Mouse (Mus musculus) embryonic facial prominence, embryonic 12.5 days (tissue): ENCODE data around the gene Irf2bp1. TPM values are rescaled to one million over a fixed set of nuclear protein-coding genes. Genes with fewer than 3 reads are reported as not detected.
A peak's percentile ranks its signal among the peaks of the same experiment; 100 is the strongest.

Experiments
- ATAC-seq: fragments of 200-750 bp; cut with Nextera tagmentation; 2 replicates; pipeline ENCODE4 v1.8.0; 2017; ENCODE audit not compliant: insufficient number of reproducible peaks, insufficient read depth, low FRiP score, low TSS enrichment
- H3K27ac ChIP-seq: fragments of 300-500 bp; sonication (generic); 2 replicates; pipeline ENCODE4 v1.5.1; 2016; ENCODE audit warnings: mild to moderate bottlenecking
- H3K27me3 ChIP-seq: fragments of 300-500 bp; sonication (generic); 2 replicates; pipeline ENCODE4 v1.6.1; 2016; ENCODE audit warnings: mild to moderate bottlenecking, moderate library complexity
- H3K36me3 ChIP-seq: fragments of 300-500 bp; sonication (generic); 2 replicates; pipeline ENCODE4 v1.6.1; 2016; ENCODE audit warnings: mild to moderate bottlenecking
- H3K4me1 ChIP-seq: fragments of 300-500 bp; sonication (generic); 2 replicates; pipeline ENCODE4 v1.6.1; 2016
- H3K4me2 ChIP-seq: fragments of 300-500 bp; sonication (generic); replicated peaks from 2 replicates; pipeline ENCODE4 v1.6.1; 2016; ENCODE audit warnings: mild to moderate bottlenecking, moderate library complexity
- H3K4me3 ChIP-seq: fragments of 300-500 bp; sonication (generic); 2 replicates; pipeline ENCODE4 v1.5.1; 2016; ENCODE audit warnings: mild to moderate bottlenecking
- H3K9ac ChIP-seq: fragments of 300-500 bp; sonication (generic); 2 replicates; pipeline ENCODE4 v1.6.1; 2016; ENCODE audit warnings: mild to moderate bottlenecking, moderate library complexity
- H3K9me3 ChIP-seq: fragments of 300-500 bp; sonication (generic); 2 replicates; pipeline ENCODE4 v1.6.1; 2016; ENCODE audit warnings: mild to moderate bottlenecking, moderate library complexity
- WGBS: fragments of 180-500 bp; shearing (Covaris S2); methylation state at CpG from one replicate; pipeline ENCODE4 v1.1.7; 2016; 5-methylcytosine and 5-hydroxymethylcytosine counted together
- polyA plus RNA-seq: library from polyadenylated mRNA; unstranded; fragments of >200 nt; fragmentation: Nextera tagmentation; extraction: Ambion mirVana; gene quantifications from 2 replicates; pipeline ENCODE4 v1.2.1, GENCODE M21; 2016

The Irf2bp1 gene
- polyA plus RNA-seq, 1 experiment from 2014 or later: 47.1 TPM

DNA sequence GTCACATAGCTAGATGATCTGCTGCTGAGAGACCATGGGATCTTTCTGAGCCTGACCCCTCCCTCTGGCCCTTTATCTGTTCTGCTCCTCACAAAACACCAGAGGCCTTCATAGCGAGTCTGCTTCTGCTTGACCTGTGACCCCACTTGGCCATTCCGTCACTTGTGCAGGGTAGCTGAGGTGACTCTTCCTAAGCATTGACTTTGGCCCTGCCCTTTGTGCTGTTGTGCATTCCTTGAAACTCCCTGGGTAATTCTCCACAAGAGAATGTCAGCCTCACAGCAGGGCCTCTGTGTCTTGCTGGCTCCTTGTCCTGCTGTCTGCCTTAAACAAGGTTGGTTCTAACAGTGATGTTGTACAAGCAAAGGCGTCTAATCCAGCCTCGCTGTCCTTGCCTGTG, 27.8 kb downstream of the Irf2bp1 start:
- no peak for ATAC-seq
- Histone ChIP-seq H3K27ac (no peak overlapping the region), H3K9me3 (no peaks in the 10 kb centered on the region), H3K27me3 (no peaks in the 10 kb centered on the region), H3K4me3 (no peak overlapping the region), H3K36me3 (peaks cover 75% of the 10 kb centered on the region), H3K4me1 (0 out of 2 replicates have a peak, but pooled peaks cover 7% of the 10 kb centered on the region), H3K4me2 (no peak overlapping the region), H3K9ac (no peak overlapping the region)
- 62% methylated on average over 4 of the region's 4 CpGs for WGBS

DNA sequence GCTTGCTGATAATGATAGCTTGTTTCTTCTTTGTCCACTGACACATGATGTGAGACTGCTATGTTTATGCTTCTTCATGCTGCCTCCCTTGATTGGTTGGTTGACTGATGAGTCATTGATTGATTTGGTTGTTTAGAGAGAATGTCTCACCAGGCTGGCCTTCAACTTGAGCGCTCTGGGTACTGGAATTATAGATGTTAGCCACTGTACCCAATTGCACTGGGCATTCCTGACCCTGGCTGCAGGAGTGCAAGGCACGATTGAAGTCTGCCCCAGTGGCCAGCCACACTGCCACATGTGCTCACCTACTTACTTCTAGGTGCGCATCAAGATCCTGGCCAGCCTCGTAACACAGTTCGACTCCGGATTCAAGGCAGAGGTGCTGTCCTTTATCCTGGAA, 40.8 kb downstream of the Irf2bp1 start:
- Histone ChIP-seq H3K36me3 (peaks cover 99% of the 10 kb centered on the region), H3K9me3 (no peaks in the 10 kb centered on the region), H3K27me3 (no peaks in the 10 kb centered on the region), H3K27ac (no peak overlapping the region), H3K4me2 (no peak overlapping the region), H3K4me1 (no peaks in the 10 kb centered on the region), H3K9ac (no peak overlapping the region), H3K4me3 (no peak overlapping the region)
- 95% methylated on average over 6 of the region's 6 CpGs for WGBS
- no peak for ATAC-seq

DNA sequence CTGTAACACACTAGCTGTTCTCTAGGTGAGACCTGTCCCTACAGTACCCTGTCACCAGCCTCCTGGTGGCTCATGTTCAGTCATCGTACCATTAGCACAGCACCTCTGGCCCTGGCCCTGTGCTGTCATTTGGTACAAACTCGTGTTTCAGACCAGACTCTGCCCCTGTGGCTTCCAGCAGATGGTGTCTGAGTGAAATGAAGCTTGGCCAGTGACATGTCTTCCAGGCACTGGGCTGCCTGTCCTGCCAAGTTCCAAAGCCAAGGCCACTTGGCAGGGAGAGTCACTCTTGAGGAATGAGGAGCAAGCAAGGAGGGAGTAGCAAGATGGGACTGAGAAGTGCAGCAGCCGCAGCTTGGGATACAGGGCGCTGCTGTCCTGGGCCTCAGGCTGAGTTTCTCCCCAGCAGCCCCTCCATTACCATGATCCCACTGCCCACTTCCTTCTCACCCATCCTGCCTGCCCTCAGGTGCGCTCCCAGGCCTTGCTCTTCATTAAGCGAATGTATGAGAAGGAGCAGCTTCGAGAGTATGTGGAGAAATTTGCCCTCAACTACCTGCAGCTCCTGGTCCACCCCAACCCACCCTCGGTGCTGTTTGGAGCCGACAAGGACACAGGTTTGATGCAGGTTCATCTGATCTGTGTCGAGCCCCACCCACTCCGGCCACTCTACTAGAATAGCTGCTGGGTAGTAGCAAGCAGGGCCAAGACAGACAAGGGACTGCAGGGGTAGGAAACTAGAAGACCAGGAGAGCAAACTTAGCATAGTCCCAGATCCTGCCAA, 42.6 kb downstream of the Irf2bp1 start:
- H3K4me1 ChIP-seq: no peaks in the 10 kb centered on the region
- no peak overlapping the region for H3K4me2 ChIP-seq
- WGBS: 92% methylated on average over 11 of the region's 11 CpGs
- no peak for ATAC-seq
- H3K36me3 ChIP-seq: peaks cover 99% of the 10 kb centered on the region
- H3K27me3 ChIP-seq: no peaks in the 10 kb centered on the region
- no peak overlapping the region for H3K4me3 ChIP-seq
- no peaks in the 10 kb centered on the region for H3K9me3 ChIP-seq
- H3K9ac ChIP-seq: no peak overlapping the region
- H3K27ac ChIP-seq: no peak overlapping the region

DNA sequence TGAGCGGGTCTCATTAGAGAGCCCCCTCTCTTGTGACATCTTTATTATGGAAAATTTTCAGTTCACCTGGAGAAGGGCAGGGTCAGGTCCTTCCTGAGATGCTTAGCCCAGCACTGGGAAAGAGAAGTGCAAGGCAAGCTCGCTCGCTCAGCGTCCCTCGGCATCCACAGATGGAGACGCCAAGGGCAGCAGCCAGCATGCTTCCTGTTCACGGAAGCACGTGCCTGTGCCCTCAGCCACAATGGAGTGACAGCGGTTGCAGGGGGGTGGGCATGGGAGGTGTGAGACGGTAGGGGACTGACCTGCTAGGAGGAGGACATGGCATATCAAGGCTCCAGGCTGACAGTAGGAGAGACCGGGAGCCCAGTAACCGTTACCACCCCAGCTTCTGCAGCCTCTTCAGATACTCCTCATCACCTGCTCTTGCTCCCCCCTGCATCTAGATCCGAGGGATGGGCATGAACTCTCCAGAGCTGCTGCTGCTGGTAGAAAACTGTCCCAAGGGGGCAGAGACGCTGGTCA, 44.2 kb downstream of the Irf2bp1 start:
- no peak for ATAC-seq
- WGBS: 89% methylated on average over 14 of the region's 14 CpGs
- Histone ChIP-seq H3K27ac (no peak overlapping the region), H3K9ac (no peak overlapping the region), H3K36me3 (peaks cover 98% of the 10 kb centered on the region), H3K4me1 (no peaks in the 10 kb centered on the region), H3K27me3 (no peaks in the 10 kb centered on the region), H3K4me3 (no peak overlapping the region), H3K4me2 (no peak overlapping the region), H3K9me3 (no peaks in the 10 kb centered on the region)

DNA sequence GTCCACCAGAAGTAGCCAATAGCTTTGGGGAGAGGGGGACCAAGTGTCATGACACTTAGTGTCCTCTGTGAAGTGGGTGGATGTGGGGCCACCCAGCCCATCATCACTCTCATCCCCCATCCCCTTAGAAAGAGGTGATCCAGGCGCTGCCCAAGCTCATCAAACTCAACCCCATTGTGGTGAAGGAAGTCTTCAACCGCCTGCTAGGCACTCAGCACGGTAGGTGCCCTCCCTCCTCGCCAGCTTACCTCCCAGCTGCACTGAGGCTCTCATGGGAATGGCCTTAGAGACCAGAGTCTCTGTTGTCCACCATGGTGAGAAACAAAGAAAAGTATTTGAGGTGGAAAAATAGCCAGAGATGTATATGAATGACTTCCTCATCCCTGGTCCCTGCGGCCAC, 45.4 kb downstream of the Irf2bp1 start:
- H3K27ac ChIP-seq: no peak overlapping the region
- 88% methylated on average over 5 of the region's 5 CpGs for WGBS
- H3K4me1 ChIP-seq: peaks cover under 1% of the 10 kb centered on the region; the same call in 1 of the 2 replicates
- no peaks in the 10 kb centered on the region for H3K9me3 ChIP-seq
- H3K4me3 ChIP-seq: no peak overlapping the region
- ATAC-seq: no peak
- H3K9ac ChIP-seq: no peak overlapping the region
- H3K36me3 ChIP-seq: peaks cover 91% of the 10 kb centered on the region
- H3K27me3 ChIP-seq: no peaks in the 10 kb centered on the region
- H3K4me2 ChIP-seq: no peak overlapping the region

DNA sequence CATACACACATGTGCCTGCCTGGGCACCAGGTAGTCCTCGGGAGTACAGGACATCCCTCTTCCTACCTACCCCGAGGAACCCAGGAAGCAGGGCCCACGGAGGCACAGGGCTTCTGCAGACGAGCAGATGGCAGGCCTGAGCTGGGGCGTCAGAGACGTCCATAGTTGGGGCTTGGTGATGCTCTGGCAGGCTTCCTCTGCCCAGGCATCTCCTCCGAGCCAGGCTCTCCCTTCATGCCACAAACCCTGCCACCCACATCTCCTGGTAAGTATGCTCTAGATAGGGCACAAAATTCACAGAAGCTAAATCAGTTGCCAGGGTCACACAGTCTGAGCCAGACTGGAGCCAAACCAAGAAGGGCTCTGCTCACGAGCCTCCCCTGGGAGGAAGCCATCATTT, 46.3 kb downstream of the Irf2bp1 start:
- H3K4me2 ChIP-seq: no peak overlapping the region
- H3K4me1 ChIP-seq: peaks cover 9% of the 10 kb centered on the region
- no peak for ATAC-seq
- H3K4me3 ChIP-seq: no peak overlapping the region
- no peaks in the 10 kb centered on the region for H3K27me3 ChIP-seq
- no peak overlapping the region; the same call in 1 of the 2 replicates for H3K9ac ChIP-seq
- WGBS: 90% methylated on average over 8 of the region's 8 CpGs
- H3K27ac ChIP-seq: no peak overlapping the region
- H3K9me3 ChIP-seq: no peaks in the 10 kb centered on the region
- peaks cover 83% of the 10 kb centered on the region for H3K36me3 ChIP-seq

DNA sequence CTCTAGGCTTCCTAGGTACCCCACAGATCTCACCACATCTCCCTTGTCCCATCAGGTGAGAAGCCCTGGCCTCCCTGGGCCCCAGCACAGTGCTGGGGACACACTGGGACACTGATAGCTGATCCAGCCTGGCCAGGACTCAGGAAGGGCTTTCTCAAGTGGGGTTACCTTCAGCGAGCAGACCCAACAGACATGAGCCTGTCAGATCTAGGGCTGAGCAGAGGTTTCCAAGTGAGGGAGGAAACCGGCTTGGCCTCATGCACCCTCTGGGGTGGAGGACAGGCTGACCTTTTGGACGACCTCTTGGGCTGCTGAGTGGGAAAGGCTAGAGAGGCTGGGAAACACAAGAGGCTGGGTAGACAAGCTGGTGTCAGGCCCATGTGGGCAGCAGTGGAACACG, 47.3 kb downstream of the Irf2bp1 start:
- Histone ChIP-seq H3K9me3 (no peaks in the 10 kb centered on the region), H3K4me1 (peaks cover 9% of the 10 kb centered on the region), H3K36me3 (peaks cover 75% of the 10 kb centered on the region), H3K27me3 (no peaks in the 10 kb centered on the region), H3K9ac (no peak overlapping the region), H3K4me2 (no peak overlapping the region), H3K4me3 (no peak overlapping the region), H3K27ac (no peak overlapping the region)
- WGBS: 68% methylated on average over 4 of the region's 4 CpGs
- ATAC-seq: no peak

DNA sequence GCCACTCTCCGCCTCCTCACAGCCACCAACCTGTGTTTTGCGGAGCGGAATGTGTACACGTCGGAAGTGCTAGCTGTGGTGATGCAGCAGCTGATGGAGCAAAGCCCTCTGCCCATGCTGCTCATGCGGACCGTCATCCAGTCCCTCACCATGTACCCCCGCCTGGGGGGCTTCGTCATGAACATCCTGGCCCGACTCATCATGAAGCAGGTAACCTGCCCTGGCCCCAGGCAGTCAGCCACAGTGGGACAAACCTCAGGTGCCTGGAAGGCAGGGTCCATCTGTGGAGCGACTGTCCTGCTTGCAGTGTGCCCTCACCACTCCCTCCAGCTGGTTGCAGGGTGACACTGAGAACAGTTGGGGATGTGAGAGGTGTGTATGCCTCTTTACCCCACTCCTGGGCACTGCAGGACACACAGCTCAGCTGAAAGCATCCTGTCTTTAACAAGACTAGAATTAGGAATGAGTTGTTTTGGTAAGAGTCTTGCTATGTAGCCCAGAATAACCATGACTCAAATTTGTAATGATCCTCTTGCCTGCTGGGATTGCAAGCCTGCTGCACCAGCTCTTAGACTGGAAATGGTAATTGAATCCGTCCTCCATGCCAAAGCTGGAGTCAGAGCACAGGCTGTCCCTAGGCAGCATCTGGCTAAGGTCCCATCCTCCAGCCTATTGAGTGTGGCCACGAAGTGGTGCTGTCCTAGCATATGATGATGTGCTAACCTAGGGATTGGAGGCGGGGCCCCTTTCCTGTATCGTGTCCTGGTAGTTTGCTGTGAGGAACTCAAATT, 48.7 kb downstream of the Irf2bp1 start:
- H3K27ac ChIP-seq: no peak overlapping the region
- 90% methylated on average over 15 of the region's 15 CpGs for WGBS

DNA sequence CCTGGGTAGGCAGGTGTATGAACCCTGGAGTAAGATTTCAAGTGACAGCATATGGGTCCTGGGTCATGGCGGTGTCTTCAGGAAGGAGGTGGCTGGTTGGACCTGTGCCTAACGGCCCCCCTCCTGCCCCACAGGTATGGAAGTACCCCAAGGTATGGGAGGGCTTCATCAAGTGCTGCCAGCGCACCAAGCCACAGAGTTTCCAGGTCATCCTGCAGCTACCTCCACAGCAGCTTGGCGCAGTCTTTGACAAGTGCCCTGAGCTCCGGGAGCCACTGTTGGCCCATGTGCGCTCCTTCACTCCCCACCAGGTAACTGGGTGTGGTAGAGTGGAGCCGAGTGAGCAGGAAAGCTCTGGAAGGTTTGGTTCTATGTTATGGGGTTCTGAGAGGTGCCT, 49.3 kb downstream of the Irf2bp1 start:
- no peaks in the 10 kb centered on the region for H3K9me3 ChIP-seq
- H3K4me3 ChIP-seq: no peak overlapping the region
- H3K27ac ChIP-seq: no peak overlapping the region
- H3K27me3 ChIP-seq: no peaks in the 10 kb centered on the region
- peaks cover 9% of the 10 kb centered on the region for H3K4me1 ChIP-seq
- no peak overlapping the region for H3K4me2 ChIP-seq
- H3K9ac ChIP-seq: no peak overlapping the region
- WGBS: 94% methylated on average over 7 of the region's 7 CpGs
- ATAC-seq: no peak
- H3K36me3 ChIP-seq: peaks cover 56% of the 10 kb centered on the region

More for the DNA sequence above, 48.7 kb downstream of the Irf2bp1 start:
- Histone ChIP-seq H3K9ac (no peak overlapping the region), H3K36me3 (peaks cover 62% of the 10 kb centered on the region), H3K4me3 (no peak overlapping the region), H3K27me3 (no peaks in the 10 kb centered on the region), H3K9me3 (no peaks in the 10 kb centered on the region), H3K4me2 (no peak overlapping the region), H3K4me1 (peaks cover 9% of the 10 kb centered on the region)
- no peak for ATAC-seq

DNA sequence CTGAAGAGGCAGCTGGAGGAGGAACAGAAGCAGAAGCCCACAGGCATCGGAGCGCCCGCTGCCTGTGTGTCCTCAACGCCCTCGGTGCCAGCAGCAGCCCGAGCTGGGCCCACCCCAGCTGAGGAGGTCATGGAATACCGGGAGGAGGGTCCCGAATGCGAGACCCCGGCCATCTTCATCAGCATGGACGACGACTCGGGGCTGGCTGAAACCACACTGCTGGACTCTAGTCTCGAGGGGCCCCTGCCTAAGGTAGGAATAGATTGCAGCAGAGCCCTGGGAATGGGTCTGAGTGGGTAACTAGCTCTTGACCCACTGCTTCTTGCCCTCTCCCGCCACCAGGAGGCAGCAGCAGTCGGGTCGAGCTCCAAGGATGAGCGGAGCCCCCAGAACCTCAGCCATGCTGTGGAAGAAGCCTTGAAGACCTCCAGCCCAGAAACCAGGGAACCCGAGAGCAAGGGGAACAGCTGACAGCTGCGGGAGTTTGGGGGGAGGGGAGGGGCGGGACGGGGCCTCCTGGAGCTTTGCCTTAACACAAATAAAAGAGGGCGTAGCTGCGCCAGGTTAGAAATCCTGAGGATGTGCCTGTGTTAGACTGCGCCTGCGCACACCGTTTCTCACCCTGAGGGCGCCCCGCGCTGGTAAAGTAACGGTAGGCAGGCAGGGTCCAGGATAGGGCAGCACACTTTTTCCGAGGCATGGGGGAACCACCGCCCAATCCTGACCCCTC, 50.4 kb downstream of the Irf2bp1 start, which contains the start of gene Rsph6a:
Rsph6a (plus strand) TSS at position 644 of the 730 bp plus-strand sequence.
- WGBS: 29% methylated on average over 33 of the region's 33 CpGs
- ATAC-seq: peak; percentile 41; the same call in 1 of the 2 replicates
- Histone ChIP-seq H3K9ac (no peak within 1 kb of the TSS), H3K4me3 (0 out of 2 replicates have a peak within 1 kb of the TSS, but pooled peaks have one; percentile 3), H3K4me2 (peak within 1 kb of the TSS; percentile 34), H3K4me1 (peaks cover 9% of the 10 kb centered on the region), H3K36me3 (peaks cover 45% of the 10 kb centered on the region), H3K9me3 (no peaks in the 10 kb centered on the region), H3K27ac (no peak within 1 kb of the TSS), H3K27me3 (no peaks in the 10 kb centered on the region)

DNA sequence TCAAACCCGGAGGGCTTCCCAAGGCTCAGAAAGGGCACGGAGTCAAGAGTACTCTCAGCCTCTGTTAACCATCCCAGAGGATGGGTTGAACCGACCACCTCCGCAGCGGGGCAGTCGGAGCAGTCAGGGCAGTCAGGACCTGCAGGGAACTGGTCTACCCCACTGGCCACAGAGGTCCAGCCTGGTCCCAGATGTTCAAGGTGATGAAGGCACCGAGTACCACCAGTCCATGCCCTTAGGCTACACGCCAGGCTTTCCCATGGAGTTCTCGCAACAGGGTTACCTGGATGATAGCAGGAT, 50.9 kb downstream of the Irf2bp1 start:
- 0 out of 2 replicates have a peak overlapping the region, but pooled peaks have one; percentile 3 for H3K4me3 ChIP-seq
- 57% methylated on average over 9 of the region's 9 CpGs for WGBS
- peaks cover 40% of the 10 kb centered on the region for H3K36me3 ChIP-seq
- no peak overlapping the region for H3K27ac ChIP-seq
- H3K9ac ChIP-seq: no peak overlapping the region
- no peaks in the 10 kb centered on the region for H3K27me3 ChIP-seq
- no peaks in the 10 kb centered on the region for H3K9me3 ChIP-seq
- peak; percentile 25; the same call in 1 of the 2 replicates for ATAC-seq
- peaks cover 9% of the 10 kb centered on the region for H3K4me1 ChIP-seq
- peak overlapping the region; percentile 34 for H3K4me2 ChIP-seq
